Mouse (Mus musculus): Measurements from ENCODE around the gene Nccrp1. TPM values are rescaled to one million over a fixed set of nuclear protein-coding genes. Genes with fewer than 3 reads are reported as not detected.

Nccrp1 gene
- not detected for polyA plus RNA-seq (2017; shearing (Covaris generic))

DNA sequence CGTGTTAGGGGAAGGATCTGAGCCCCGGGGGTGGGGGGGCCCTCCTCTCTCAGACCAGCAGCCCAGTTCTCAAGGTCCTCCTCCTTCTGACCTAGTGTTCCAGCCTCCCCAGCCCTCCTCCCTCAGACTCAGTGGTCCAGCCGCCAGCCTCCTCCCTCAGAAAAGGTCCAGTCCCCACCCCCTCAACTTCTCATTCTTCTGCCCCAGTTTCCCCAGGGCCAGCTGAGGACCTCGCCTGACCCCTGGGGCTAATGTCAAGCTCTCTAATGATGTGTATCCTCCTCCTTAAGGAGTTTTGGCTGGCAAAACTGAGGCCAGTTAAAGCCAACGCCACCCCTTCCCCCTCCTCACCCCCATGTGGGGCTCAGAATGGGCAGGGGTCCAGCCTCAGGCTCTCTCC, at the start of gene Nccrp1:
Gene Nccrp1 (minus strand): TSS at position 101 of the 400 bp plus-strand sequence.

DNA sequence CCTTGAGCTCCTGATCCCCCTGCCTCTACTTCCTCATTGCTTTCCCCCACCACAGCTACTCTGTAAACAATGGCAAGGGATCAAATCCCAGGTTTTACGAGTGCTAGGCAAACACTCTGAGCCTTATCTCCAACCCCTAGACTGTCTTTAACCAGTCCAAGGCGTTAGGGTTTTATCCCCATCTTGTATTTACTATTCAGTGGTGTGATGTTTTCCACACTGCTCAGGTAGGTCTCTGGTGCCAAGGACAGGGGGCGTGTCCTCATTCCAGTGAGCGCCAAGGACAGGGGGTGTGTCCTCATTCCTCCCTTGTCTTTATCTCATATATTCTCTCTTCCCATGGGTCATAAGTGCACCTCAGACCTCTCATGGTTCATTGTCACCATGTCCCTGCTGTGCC, 6.5 kb downstream of the Nccrp1 start, which contains the start of gene Sycn:
Gene Sycn (plus strand): TSS at position 360 of the 400 bp plus-strand sequence.

DNA sequence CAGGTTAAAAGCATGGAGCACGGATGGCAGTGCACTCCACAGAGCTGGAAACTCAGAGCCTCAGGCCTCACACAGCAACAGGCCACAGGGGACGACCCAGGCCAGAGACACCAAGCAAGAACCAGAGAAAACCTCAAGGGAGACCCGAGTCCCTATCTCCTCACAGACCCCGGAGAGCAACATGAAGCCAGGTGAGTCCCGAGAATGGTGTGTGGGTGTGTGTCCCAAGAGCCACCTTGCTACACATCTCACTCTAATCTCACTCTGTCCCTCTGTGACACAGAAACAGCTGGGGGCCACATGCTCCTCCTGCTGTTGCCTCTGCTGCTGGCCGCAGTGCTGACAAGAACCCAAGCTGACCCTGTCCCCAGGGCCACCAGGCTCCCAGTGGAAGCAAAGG, 24.5 kb downstream of the Nccrp1 start, which contains the start of gene Ifnl3:
Gene Ifnl3 (plus strand): TSS at position 301 of the 400 bp plus-strand sequence.

DNA sequence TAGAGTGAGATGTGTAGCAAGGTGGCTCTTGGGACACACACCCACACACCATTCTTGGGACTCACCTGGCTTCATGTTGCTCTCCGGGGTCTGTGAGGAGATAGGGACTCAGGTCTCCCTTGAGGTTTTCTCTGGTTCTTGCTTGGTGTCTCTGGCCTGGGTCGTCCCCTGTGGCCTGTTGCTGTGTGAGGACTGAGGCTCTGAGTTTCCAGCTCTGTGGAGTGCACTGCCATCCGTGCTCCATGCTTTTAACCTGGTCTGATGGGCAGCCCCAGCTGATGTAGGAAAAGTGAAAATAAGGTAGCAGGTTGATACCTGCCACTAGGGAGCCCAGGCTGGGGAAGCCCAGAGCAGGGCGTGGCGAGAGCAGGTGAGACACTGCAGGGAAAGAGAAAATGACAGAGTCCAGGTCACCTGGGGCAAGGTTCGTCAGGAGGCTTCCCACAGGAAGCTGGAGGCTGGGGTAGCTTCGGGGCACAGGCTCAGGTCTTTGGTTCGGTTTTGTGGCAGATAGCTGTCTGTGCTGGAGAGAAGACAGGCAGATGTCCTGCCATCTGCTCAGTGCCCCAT, 36.6 kb downstream of the Nccrp1 start, which contains the start of gene Ifnl2:
Gene Ifnl2 (minus strand): TSS at position 51 of the 570 bp plus-strand sequence.

Other genes with a start within 250 kb of the Nccrp1 start
- under 1 TPM in 1 of 2 experiments, not detected in 1; 0.83 TPM for gene Dll3, start 245.0 kb downstream of the Nccrp1 start, polyA plus RNA-seq (2017; shearing (Covaris generic))
- 10 to 100 TPM; 74.5 to 88.5 TPM for gene Timm50, start 235.2 kb downstream of the Nccrp1 start, polyA plus RNA-seq (2017; shearing (Covaris generic))
- 100 to 1,000 TPM; 165 to 199 TPM for gene Supt5, start 208.5 kb downstream of the Nccrp1 start, polyA plus RNA-seq (2017; shearing (Covaris generic))
- gene Rps16, start 196.6 kb downstream of the Nccrp1 start, polyA plus RNA-seq (2017; shearing (Covaris generic)) = 100 to 1,000 TPM; 680 to 735 TPM
- 10 to 100 TPM; 67.3 to 73.4 TPM for gene Plekhg2, start 174.7 kb downstream of the Nccrp1 start, polyA plus RNA-seq (2017; shearing (Covaris generic))
- 100 to 1,000 TPM; 254 to 461 TPM for gene Zfp36, start 167.0 kb downstream of the Nccrp1 start, polyA plus RNA-seq (2017; shearing (Covaris generic))
- gene Med29, start 154.5 kb downstream of the Nccrp1 start, polyA plus RNA-seq (2017; shearing (Covaris generic)) = 10 to 100 TPM; 27.4 to 29.1 TPM
- 100 to 1,000 TPM; 116 to 155 TPM for gene Paf1, start 154.3 kb downstream of the Nccrp1 start, polyA plus RNA-seq (2017; shearing (Covaris generic))
- 100 to 1,000 TPM; 310 to 538 TPM for gene Gmfg, start 109.8 kb downstream of the Nccrp1 start, polyA plus RNA-seq (2017; shearing (Covaris generic))
- 1 to 10 TPM in 1 of 2 experiments, under 1 TPM in 1; 0.86 to 5.1 TPM for gene Lrfn1, start 95.3 kb downstream of the Nccrp1 start, polyA plus RNA-seq (2017; shearing (Covaris generic))
- under 1 TPM in 1 of 2 experiments, not detected in 1; 0.48 TPM for gene Ifnl2, start 36.8 kb downstream of the Nccrp1 start, polyA plus RNA-seq (2017; shearing (Covaris generic))
- gene Ifnl3, start 24.4 kb downstream of the Nccrp1 start, polyA plus RNA-seq (2017; shearing (Covaris generic)) = under 1 TPM in 1 of 2 experiments, not detected in 1; 0.60 TPM
- gene Sycn, start 6.4 kb downstream of the Nccrp1 start, polyA plus RNA-seq (2017; shearing (Covaris generic)) = not detected
- gene Samd4b, start 50.9 kb upstream of the Nccrp1 start, polyA plus RNA-seq (2017; shearing (Covaris generic)) = 10 to 100 TPM; 23.9 to 30.0 TPM
- 1 to 10 TPM; 6.3 to 8.7 TPM for gene Pak4, start 50.9 kb upstream of the Nccrp1 start, polyA plus RNA-seq (2017; shearing (Covaris generic))
- gene Acp7, start 84.1 kb upstream of the Nccrp1 start, polyA plus RNA-seq (2017; shearing (Covaris generic)) = under 1 TPM in 1 of 2 experiments, not detected in 1; 0.28 TPM
- 10 to 100 TPM in 1 of 2 experiments, 1 to 10 TPM in 1; 3.2 to 15.0 TPM for gene Fbxo27, start 145.6 kb upstream of the Nccrp1 start, polyA plus RNA-seq (2017; shearing (Covaris generic))
- 10 to 100 TPM; 16.2 to 19.2 TPM for gene Fbxo17, start 169.6 kb upstream of the Nccrp1 start, polyA plus RNA-seq (2017; shearing (Covaris generic))
- gene Mrps12, start 194.6 kb upstream of the Nccrp1 start, polyA plus RNA-seq (2017; shearing (Covaris generic)) = 10 to 100 TPM; 78.0 to 82.9 TPM
- gene Sars2, start 194.7 kb upstream of the Nccrp1 start, polyA plus RNA-seq (2017; shearing (Covaris generic)) = 10 to 100 TPM; 17.3 to 28.8 TPM
- gene Ccer2, start 208.9 kb upstream of the Nccrp1 start, polyA plus RNA-seq (2017; shearing (Covaris generic)) = not detected
- gene Sirt2, start 219.5 kb upstream of the Nccrp1 start, polyA plus RNA-seq (2017; shearing (Covaris generic)) = 10 to 100 TPM; 86.5 to 91.3 TPM
- gene Nfkbib, start 220.3 kb upstream of the Nccrp1 start, polyA plus RNA-seq (2017; shearing (Covaris generic)) = 10 to 100 TPM; 89.5 to 96.2 TPM
- gene Rinl, start 241.7 kb upstream of the Nccrp1 start, polyA plus RNA-seq (2017; shearing (Covaris generic)) = 100 to 1,000 TPM; 273 to 344 TPM

Data from inflammation-experienced regulatory T-cells (primary cell).